Mouse (Mus musculus): ENCODE results near the gene C1qtnf12.

- no peak for TF ChIP-seq GATA1 (IDR thresholded peaks at IDR 0.05; ENCODE audit: borderline replicate concordance, low read length)
- TF ChIP-seq POLR2AphosphoS5 (IDR thresholded peaks at IDR 0.05; ENCODE audit: insufficient replicate concordance, low read depth, low read length) = no peak
- no peak for TF ChIP-seq CTCF (IDR thresholded peaks at IDR 0.05; ENCODE audit: low read depth, low read length)
These were observed 2.3 kb downstream of the C1qtnf12 start for GRCm38 (mm10) chr4:155964396-155964795.

Measured in G1E (cell line).